Mouse (Mus musculus): ENCODE measurements around the gene Arhgef9.

GRCm38 (mm10) chrX:95077013-95077699 lies 119.5 kb downstream of the Arhgef9 start:
- no peak for TF ChIP-seq TAL1 (IDR thresholded peaks at IDR 0.05; ENCODE audit: low read length)
- no peak for TF ChIP-seq GATA1 (IDR thresholded peaks at IDR 0.05; ENCODE audit: low read length)
